Mouse (Mus musculus): ENCODE measurements around the gene Rlim.

Gene Rlim

DNA sequence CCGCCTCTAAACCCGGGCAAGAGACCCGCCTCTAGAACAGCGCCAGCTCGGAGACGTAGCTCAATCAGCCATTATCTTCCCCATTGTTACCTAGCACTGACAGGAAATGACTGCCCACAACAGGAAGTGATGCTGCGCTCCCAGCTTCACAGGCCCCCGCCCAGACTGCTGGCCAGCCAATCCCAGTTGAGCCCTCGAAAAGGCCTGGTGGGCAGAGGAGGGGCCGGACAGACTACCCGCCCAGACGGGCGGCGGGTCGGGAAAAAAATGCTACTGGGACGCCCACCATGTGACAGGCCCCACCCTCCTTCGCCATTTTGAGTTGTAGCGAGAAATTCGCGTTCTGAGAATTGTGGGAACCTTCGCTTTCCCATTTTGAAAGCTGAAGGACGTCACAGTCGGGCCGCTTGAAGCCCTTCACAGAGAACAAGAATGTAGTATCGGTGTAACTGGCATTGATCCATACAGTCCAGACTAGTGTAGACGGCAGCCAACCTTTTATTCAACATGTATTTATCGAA is at the start of gene Rlim:
TSS of gene Rlim (minus strand) at position 116 of the 521 bp plus-strand sequence.
- POLR2A ChIA-PET, result interaction anchor here (0.5 to 12.5 kb wide), 40 partner anchors 8 to 1947 kb away, joined by 3 to 233 read pairs (median 4); partner anchors contain the start of genes Abcb7 (in 2 of the 4) and Atrx (in 1 of the 4)
- CTCF ChIA-PET, result interaction anchor here in 1 of 4 experiments (0.6 kb wide), 1 partner anchor 67 kb away, joined by 3 read pairs; no protein-coding TSS in a partner anchor

DNA sequence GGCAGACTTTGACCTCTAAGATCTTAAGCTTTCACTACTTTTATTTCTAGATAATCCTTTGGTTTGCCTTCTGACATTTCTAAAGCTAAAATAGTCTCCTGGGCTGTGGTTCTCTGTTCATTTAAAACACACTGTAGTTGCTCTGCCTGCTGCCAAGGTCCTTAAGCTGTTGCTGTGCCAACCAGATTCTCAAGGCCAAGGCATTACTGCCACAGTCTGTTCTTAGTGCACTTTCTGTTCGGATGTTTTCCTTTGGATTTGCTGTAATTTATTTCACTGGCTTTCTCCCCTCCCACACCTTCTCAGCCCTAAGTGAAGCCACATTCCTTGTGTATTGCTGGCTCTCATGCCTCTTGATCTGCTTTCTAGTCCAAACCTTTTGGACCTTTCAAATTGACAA is 36.1 kb upstream of the Rlim start:
- CTCF ChIA-PET, result no interaction called here
- POLR2A ChIA-PET, result no interaction called here

- ChIA-PET CTCF (no interaction called here), POLR2A (no interaction called here)
Measured at GRCm38 (mm10) chrX:104015048-104015447, 34.0 kb upstream of the Rlim start.

- ChIA-PET CTCF (no interaction called here), POLR2A (interaction anchor here in 1 of 4 experiments (1.1 kb wide), 1 partner anchor 32 kb away, joined by 3 read pairs; the partner anchor contains the start of gene Rlim)
Measured at GRCm38 (mm10) chrX:104013318-104013811, 32.3 kb upstream of the Rlim start.

DNA sequence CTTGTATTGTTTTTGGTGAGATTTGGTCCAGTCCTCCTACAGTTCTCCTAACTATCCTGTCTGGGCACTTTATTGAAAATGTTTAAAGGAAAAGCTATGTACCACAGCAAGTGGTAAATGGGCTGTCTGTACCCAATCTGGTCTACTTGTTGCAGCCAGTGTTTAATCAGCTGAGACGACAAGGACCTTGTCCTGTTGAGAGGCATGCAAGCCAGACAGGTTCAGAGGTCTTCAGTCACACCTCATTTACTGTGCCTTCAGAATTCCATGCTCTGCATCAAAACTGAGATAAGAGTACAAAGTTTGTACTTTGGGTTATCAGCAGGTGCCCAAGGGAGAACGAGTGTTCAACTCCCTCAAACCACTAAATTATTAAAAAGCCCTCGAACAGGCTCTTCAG is 13.7 kb upstream of the Rlim start:
- ChIA-PET CTCF (no interaction called here), POLR2A (interaction anchor here in 1 of 4 experiments (0.9 kb wide), 1 partner anchor 46 kb away, joined by 3 read pairs; no protein-coding TSS in a partner anchor)

DNA sequence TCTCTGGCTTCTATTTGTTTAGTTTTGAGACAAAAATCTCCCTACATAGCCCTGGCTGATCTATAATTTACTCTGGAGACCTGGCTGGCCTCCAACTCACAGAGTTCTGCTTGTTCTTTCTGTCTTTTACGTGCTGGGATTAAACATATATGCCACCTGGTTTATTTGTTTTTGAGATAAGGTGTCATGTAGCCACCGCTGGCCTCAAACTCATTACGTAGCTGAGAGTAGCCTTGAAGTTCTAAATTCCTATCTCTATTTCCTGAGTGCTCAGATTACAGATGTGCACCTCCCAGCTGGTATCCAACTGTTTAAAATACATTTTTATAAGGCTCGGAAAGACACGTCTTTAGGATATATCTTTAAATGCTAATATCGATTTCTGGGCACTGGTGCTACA is 12.8 kb upstream of the Rlim start:
- ChIA-PET CTCF (no interaction called here), POLR2A (no interaction called here)

DNA sequence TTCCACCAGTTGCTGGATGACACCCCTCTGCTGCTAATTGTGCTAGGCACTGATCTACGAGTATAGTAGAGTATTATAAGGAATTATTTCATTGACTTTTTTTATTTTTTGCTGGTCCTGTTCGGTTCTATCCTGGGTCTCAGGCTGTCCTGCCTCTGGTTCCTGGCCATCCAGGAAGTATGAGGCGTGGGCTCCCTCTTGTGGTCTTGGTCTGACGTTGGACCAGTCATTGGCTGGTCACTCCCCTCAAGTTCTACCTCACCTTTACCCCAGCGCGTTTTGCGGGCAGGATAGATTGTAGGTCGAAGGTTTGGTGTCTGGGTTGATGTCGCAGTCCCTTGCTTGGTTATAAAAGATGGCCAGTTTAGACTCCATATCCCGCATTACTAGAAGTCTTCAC is 10.6 kb upstream of the Rlim start:
- ChIA-PET CTCF (interaction anchor here in 1 of 4 experiments (0.6 kb wide), 1 partner anchor 40 kb away, joined by 3 read pairs; no protein-coding TSS in a partner anchor), POLR2A (no interaction called here)

DNA sequence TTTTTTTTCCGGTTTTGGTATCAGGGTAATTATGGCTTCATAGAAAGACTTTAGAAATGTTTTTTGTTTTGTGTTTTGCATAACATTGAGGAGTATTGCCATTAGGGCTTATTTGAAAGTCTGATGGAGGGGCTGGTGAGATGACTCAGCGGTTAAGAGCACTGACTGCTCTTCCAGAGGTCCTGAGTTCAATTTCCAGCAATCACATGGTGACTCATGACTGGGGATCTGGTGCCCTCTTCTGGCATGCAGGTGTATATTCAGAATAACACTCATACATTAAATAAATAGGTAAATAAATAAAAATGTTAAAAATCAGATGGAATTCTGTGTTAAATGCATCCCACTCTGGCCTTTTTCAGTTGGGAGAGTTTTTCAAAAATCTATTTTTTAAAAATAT is 9.3 kb upstream of the Rlim start:
- ChIA-PET CTCF (no interaction called here), POLR2A (interaction anchor here in 3 of 4 experiments (0.9 to 12.5 kb wide), 5 partner anchors 9 to 28 kb away, joined by 3 to 233 read pairs (median 3); partner anchors contain the start of gene Rlim (in 3 of the 3))

DNA sequence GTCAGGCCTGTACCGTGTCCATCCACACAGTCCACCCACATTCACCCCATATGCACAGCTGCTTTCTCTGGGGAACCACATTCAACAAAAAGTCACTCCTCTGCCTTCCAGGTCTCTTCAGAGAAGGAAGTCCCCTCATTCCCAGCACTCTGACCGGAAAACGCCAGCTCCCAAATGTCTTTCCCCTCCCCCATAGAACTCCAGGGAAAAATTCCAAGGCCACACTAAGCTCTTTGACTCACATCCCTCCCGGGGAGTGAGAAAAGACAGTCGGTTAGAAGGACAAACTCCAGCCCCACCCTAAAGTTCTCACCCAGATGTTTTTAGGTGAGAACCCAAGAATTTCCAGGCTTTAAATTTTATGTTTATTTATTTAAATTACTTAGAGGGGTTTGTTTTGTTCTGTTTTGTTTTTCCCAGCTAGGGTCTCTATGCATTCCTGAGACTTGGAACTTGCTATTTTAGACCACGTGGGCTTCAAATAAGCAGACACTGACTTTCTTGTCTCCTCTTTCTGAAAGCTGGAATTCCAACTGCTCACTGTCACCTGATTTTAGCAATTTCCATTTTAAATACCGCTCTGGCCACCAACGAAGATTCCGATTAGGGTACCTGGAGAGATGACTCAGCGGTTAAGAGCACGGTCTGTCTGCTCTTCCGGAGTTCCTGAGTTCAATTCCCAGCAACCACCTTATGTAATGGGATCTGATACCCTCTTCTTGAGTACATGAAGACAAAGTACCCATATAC is 6.3 kb upstream of the Rlim start:
- ChIA-PET POLR2A (interaction anchor here in 3 of 4 experiments (0.6 to 12.5 kb wide), 21 partner anchors 7 to 700 kb away, joined by 3 to 233 read pairs (median 4); partner anchors contain the start of gene Rlim (in 1 of the 3)), CTCF (interaction anchor here in 1 of 4 experiments (0.5 kb wide), 1 partner anchor 20 kb away, joined by 3 read pairs; no protein-coding TSS in a partner anchor)

- ChIA-PET POLR2A (interaction anchor here in 2 of 4 experiments (0.5 to 12.5 kb wide), 6 partner anchors 10 to 539 kb away, joined by 4 to 233 read pairs (median 8); no protein-coding TSS in a partner anchor), CTCF (no interaction called here)
Measured at GRCm38 (mm10) chrX:103986159-103986558, 5.1 kb upstream of the Rlim start.

GRCm38 (mm10) chrX:103984992-103985391 is 3.9 kb upstream of the Rlim start:
- POLR2A ChIA-PET, result interaction anchor here in 3 of 4 experiments (1.0 to 12.5 kb wide), 9 partner anchors 9 to 742 kb away, joined by 3 to 233 read pairs (median 5); no protein-coding TSS in a partner anchor
- CTCF ChIA-PET, result no interaction called here

DNA sequence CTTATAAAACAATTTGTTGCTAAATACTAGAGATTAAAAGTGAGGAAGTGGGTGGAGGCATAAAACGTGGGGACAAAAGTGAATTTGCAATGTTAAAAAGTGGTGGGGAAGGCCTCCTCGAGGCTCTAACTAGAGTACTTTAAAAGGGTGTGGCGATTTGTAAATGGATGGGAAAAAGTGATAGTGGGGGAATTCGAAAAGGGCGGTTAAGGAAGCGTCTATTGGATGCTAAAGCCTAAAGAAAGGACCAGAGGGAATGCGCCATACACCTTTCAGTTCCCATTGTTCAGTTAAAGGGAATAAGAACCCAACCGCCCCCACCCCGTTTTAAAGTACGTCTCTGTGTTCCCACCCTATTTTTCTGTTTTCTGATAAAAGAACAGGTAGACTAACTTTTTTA is 722 bp upstream of the Rlim start:
- CTCF ChIA-PET, result interaction anchor here in 1 of 4 experiments (0.7 kb wide), 1 partner anchor 65 kb away, joined by 3 read pairs; no protein-coding TSS in a partner anchor
- POLR2A ChIA-PET, result interaction anchor here in 3 of 4 experiments (0.7 to 12.5 kb wide), 24 partner anchors 7 to 669 kb away, joined by 3 to 233 read pairs (median 4); partner anchors contain the start of gene Abcb7 (in 1 of the 3)

- ChIA-PET POLR2A (interaction anchor here (0.5 to 12.5 kb wide), 38 partner anchors 8 to 1948 kb away, joined by 3 to 233 read pairs (median 4); partner anchors contain the start of genes Abcb7 (in 2 of the 4) and Atrx (in 1 of the 4)), CTCF (interaction anchor here in 1 of 4 experiments (0.6 kb wide), 1 partner anchor 67 kb away, joined by 3 read pairs; no protein-coding TSS in a partner anchor)
Measured at GRCm38 (mm10) chrX:103980590-103981168, 405 bp downstream of the Rlim start.

GRCm38 (mm10) chrX:103980036-103980435 is 1.0 kb downstream of the Rlim start:
- CTCF ChIA-PET, result no interaction called here
- POLR2A ChIA-PET, result interaction anchor here in 3 of 4 experiments (0.9 to 12.5 kb wide), 10 partner anchors 8 to 668 kb away, joined by 3 to 233 read pairs (median 5); partner anchors contain the start of gene Abcb7 (in 1 of the 3)

DNA sequence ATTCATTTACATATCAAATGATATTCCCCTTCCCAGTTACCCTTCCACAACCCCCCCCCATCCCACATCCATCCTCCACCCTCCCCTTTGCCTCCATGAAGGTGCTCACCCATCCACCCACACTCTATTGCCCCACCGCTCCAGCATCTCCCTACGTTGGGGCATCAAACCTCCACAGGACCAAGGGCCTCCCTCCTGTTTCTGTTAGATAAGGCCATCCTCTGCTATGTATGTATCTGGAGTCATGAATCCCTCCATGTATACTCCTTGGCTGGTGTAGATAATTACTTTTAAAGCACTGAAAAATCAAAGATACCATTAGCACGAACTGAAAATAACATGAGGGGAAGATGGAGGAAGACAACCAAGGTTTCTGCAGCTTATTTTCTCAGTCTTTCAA is 41.4 kb downstream of the Rlim start:
- CTCF ChIA-PET, result no interaction called here
- POLR2A ChIA-PET, result no interaction called here

DNA sequence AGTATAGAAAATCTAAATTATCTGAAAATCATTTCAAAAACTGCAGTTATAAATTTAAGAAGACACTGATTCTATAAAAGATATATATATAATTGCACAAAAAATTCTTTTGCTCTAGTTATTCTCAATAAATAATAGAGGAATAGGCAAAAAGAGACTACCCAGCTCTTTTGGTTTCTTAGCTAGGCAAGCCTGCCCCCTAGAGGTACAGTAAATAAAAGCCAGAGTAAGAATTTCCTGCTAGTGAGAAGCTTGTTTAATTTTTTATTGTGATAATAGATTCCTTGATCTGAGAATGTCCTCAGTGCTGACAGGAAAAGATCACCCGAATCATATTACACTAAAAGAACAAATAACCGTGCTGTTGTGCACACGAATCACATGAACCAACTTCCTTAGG is 43.8 kb downstream of the Rlim start:
- CTCF ChIA-PET, result interaction anchor here in 3 of 4 experiments (0.6 to 1.4 kb wide), 10 partner anchors 11 to 382 kb away, joined by 3 to 9 read pairs (median 4); no protein-coding TSS in a partner anchor
- POLR2A ChIA-PET, result interaction anchor here in 1 of 4 experiments (1.4 kb wide), 1 partner anchor 16 kb away, joined by 3 read pairs; no protein-coding TSS in a partner anchor

DNA sequence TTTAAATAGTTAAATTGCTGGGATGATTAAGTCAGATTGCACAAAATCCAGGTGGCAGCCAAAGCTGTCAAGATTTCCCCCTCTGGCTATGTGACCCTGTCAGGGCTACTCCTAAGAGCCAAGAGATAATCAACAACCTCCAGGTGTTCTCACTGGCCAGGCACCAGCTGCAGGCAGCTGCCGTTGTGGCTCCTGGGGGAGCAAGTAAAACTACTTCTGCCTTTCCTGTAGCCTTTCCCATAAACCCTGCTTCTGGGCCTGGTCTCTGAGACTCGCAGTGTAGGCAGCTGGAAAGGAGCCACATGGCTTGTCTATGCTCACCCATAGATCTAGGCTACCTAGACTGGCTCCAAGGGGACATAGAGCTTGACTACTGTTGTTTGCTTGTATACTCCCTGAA is 58.6 kb downstream of the Rlim start:
- ChIA-PET CTCF (interaction anchor here in 1 of 4 experiments (0.7 kb wide), 1 partner anchor 1803 kb away, joined by 3 read pairs; the partner anchor contains the start of gene Pin4), POLR2A (interaction anchor here in 1 of 4 experiments (0.6 kb wide), 1 partner anchor 24 kb away, joined by 3 read pairs; no protein-coding TSS in a partner anchor)

DNA sequence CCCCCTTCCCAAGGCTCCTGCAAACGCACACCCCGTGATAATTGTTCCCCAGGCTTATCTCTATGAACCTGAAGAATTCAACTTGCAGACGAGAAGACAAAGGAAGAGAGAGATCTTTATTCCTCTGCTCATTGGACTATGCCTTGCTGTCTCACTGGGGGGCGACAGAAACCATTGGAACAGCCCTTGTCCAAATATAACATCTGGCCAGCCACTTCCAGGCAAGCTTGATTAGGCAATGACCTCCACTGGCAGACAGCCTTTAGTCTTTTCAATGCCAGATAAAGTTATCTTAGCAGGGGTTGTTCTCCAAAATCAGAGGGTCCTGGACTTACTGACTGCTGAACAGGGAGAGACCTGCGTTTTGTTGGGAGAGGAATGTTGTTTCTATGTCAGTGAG is 62.1 kb downstream of the Rlim start:
- ChIA-PET CTCF (interaction anchor here in 2 of 4 experiments (0.5 to 0.8 kb wide), 2 partner anchors 13 to 18 kb away, joined by 3 to 4 read pairs; no protein-coding TSS in a partner anchor), POLR2A (interaction anchor here in 2 of 4 experiments (1.0 to 1.3 kb wide), 2 partner anchors 62 kb away, joined by 3 to 4 read pairs; partner anchors contain the start of gene Rlim (in 2 of the 2))
